Mouse (Mus musculus) kidney, adult 2 months (tissue): ENCODE measurements around the gene Gcgr.

ENCODE experiments used
- CTCF ChIP-seq: fragments of 200-500 bp; conservative IDR thresholded peaks from 2 replicates; pipeline ENCODE4 v1.5.1; 2011; ENCODE audit warnings: low read depth, mild to moderate bottlenecking, control low read depth, low read length, moderate library complexity, mixed read lengths; ENCODE audit not compliant: insufficient read depth, insufficient read length
- POLR2A ChIP-seq: fragments of 200-500 bp; IDR thresholded peaks from one replicate; pipeline ENCODE4 v1.6.1; 2011; ENCODE audit warnings: low read depth, low read length, control low read depth

DNA sequence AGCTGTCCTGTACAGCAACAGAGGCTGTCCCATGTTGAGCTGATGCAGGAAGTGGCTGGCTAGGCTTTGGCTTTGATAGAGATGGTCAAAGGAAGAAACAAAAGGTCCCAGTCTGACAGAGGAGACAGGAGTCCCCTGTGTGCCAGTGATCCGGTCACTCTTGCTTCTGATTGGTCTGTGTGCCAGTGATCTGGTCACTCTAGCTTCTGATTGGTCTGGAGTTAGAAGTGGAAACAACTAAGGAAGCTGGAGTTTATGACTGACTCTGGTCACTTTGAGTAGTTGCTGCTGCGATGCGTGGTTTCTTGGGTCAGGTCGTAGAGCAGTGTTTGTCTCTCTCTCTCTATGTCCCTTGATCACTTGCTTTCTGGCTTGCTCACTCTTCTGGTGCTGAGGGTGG, 28.8 kb upstream of the Gcgr start:
- TF ChIP-seq POLR2A, result no peak
- TF ChIP-seq CTCF, result no peak
